Comparison of ENCODE assay signal across 28 mouse cellular contexts in genomic region chr16:39887944-39888343, GRCm38 (mm10).
"Had no signal": no experiment of that assay in that cellular context is flagged by ENCODE, and none has a peak within 500 bp of the region (broad histone marks: within the 10 kb centered on the region; RNA-seq: fewer than 3 reads in every experiment).

No protein-coding gene starts in this region.

- H3K4me3 ChIP-seq: embryonic facial prominence, embryonic 10.5 days; embryonic facial prominence, embryonic 12.5 days; embryonic facial prominence, embryonic 13.5 days; embryonic facial prominence, embryonic 15.5 days; erythroblast, embryonic 14.5 days; forebrain, embryonic 10.5 days; forebrain, embryonic 12.5 days; forebrain, embryonic 13.5 days; forebrain, embryonic 15.5 days; gastrocnemius, adult 2 months; heart, adult 2 months had no signal

- H3K27ac ChIP-seq: embryonic facial prominence, embryonic 10.5 days; embryonic facial prominence, embryonic 12.5 days; embryonic facial prominence, embryonic 13.5 days; embryonic facial prominence, embryonic 15.5 days; forebrain, embryonic 10.5 days; forebrain, embryonic 12.5 days; forebrain, embryonic 13.5 days; forebrain, embryonic 15.5 days; gastrocnemius, adult 2 months; heart, adult 2 months had no signal

- H3K27me3 ChIP-seq: embryonic facial prominence, embryonic 12.5 days; embryonic facial prominence, embryonic 13.5 days; embryonic facial prominence, embryonic 15.5 days; forebrain, embryonic 12.5 days; forebrain, embryonic 13.5 days; forebrain, embryonic 15.5 days had no signal

- H3K9ac ChIP-seq: embryonic facial prominence, embryonic 12.5 days; embryonic facial prominence, embryonic 13.5 days; embryonic facial prominence, embryonic 15.5 days; forebrain, embryonic 12.5 days; forebrain, embryonic 13.5 days; forebrain, embryonic 15.5 days; forebrain, postnatal 0 days had no signal

- H3K4me2 ChIP-seq: embryonic facial prominence, embryonic 12.5 days; embryonic facial prominence, embryonic 13.5 days; embryonic facial prominence, embryonic 15.5 days; forebrain, embryonic 12.5 days; forebrain, embryonic 13.5 days; forebrain, embryonic 15.5 days had no signal

- H3K9me3 ChIP-seq: embryonic facial prominence, embryonic 10.5 days; embryonic facial prominence, embryonic 12.5 days; embryonic facial prominence, embryonic 13.5 days; embryonic facial prominence, embryonic 15.5 days; forebrain, embryonic 10.5 days; forebrain, embryonic 12.5 days; forebrain, embryonic 13.5 days; forebrain, embryonic 15.5 days had no signal

- DNase-seq: cerebellum, adult 8-10 months; cerebellum, adult 9-10 months; cerebellum, adult 9-11 months; cerebellum, postnatal 10 days; cerebellum, postnatal 14 days; cerebellum, postnatal 25 days; cerebellum, postnatal 36 days; embryo, embryonic 11 days; forebrain, postnatal 0 days; gastrocnemius, adult 2 months; gastrocnemius, postnatal 10 days; gastrocnemius, postnatal 14 days; gastrocnemius, postnatal 25 days; gastrocnemius, postnatal 36 days; heart, adult 11 months; heart, adult 18-20 months; heart, adult 2 months had no signal

- H3K36me3 ChIP-seq: embryonic facial prominence, embryonic 10.5 days; embryonic facial prominence, embryonic 12.5 days; embryonic facial prominence, embryonic 13.5 days; embryonic facial prominence, embryonic 15.5 days; forebrain, embryonic 10.5 days; forebrain, embryonic 12.5 days; forebrain, embryonic 15.5 days had no signal

- ATAC-seq: forebrain, embryonic 13.5 days; forebrain, embryonic 14.5 days; forebrain, embryonic 15.5 days; forebrain, embryonic 16.5 days; forebrain, postnatal 0 days had no signal

- H3K4me1 ChIP-seq: embryonic facial prominence, embryonic 10.5 days; embryonic facial prominence, embryonic 12.5 days; embryonic facial prominence, embryonic 13.5 days; embryonic facial prominence, embryonic 15.5 days; forebrain, embryonic 10.5 days; forebrain, embryonic 12.5 days; forebrain, embryonic 13.5 days; forebrain, embryonic 15.5 days had no signal
